Mouse (Mus musculus) liver, adult (tissue): Measurements from ENCODE around the gene Tmem125.

ENCODE experiments used
- GATA4 ChIP-seq: IDR thresholded peaks from 2 replicates; pipeline ENCODE4 v1.6.1; 2014; ENCODE audit warnings: mild to moderate bottlenecking, low read length; ENCODE audit not compliant: insufficient replicate concordance

The Tmem125 gene

GRCm38 (mm10) chr4:118516699-118517496 is 26.9 kb downstream of the Tmem125 start:
- TF ChIP-seq GATA4 = peak; percentile 42; the same call in 1 of the 2 replicates

DNA sequence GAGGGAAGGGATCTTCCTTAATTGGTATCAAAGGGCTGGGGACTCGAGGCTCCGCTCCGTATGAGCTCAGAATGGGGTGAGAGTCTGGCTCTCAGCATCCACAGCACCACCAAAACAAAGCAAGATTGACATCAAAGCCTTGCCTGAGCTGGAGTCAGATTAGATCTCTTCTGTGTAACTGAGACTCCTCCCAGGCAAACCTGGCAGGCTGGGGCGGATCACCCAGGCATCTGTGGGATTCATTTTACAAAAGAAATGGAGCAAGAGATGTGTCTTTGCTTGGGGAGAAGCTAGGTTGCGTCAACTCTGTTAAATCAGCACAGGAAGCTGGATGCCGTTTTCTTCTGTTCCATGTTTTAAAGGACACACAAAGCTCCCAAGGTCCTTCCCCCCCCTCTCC is 34.8 kb downstream of the Tmem125 start:
- TF ChIP-seq GATA4 = no peak

- no peak for TF ChIP-seq GATA4
These were observed 38.3 kb downstream of the Tmem125 start for GRCm38 (mm10) chr4:118505551-118505950.

GRCm38 (mm10) chr4:118500792-118501191 is 43.1 kb downstream of the Tmem125 start:
- TF ChIP-seq GATA4 = no peak

DNA sequence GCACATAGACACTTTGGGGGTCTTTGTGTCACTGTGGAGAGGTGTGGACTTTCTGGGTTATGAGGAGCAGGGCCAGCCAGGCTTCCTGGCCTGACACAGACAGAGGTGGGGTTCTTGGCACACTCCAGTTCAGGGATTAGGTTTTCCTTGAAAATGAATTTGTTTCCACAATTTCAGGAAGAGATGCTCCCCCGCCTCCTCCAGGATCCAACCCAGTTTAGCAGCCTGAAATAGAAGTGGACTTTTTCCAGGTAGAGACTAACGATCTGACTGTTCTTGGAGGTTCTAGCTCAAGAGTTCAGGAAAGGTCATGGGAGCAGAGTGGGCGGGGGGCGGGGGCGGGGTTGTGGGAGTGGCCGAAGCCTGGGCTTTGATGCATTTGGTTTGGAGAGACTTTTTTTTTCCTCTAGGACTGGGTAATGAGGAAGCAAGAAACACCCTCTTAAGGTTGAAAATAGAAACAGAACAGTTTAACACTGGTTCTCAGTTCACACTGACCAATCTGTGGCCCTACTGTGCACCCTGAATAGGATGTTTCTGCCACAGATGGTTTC is 43.6 kb downstream of the Tmem125 start:
- no peak for TF ChIP-seq GATA4
